Mouse (Mus musculus): Measurements from ENCODE around the gene Zfp955a.
"Not testable (repeated sequence)": the region's sequence is repeated elsewhere in the genome, so short reads cannot be mapped to it uniquely, and the experiment has no call there.

The Zfp955a gene

GRCm38 (mm10) chr17:33254530-33255318 is at the start of gene Zfp955a:
Zfp955a (minus strand) TSS chr17:33255145.
- DNase-seq (ENCODE audit: extremely low read depth, low read depth, low spot score), result not testable (repeated sequence)

GRCm38 (mm10) chr17:33289876-33290149 is 34.9 kb upstream of the Zfp955a start:
- not testable (repeated sequence) for DNase-seq (ENCODE audit: extremely low read depth, low read depth, low spot score)

- DNase-seq (ENCODE audit: extremely low read depth, low read depth, low spot score), result not testable (repeated sequence)
Measured at GRCm38 (mm10) chr17:33289039-33289875, 34.3 kb upstream of the Zfp955a start, which contains the start of gene Zfp955b. Zfp955b (plus strand) TSS chr17:33289544.

- no peak for DNase-seq (ENCODE audit: extremely low read depth, low read depth, low spot score)
Measured at GRCm38 (mm10) chr17:33268907-33269306, 14.0 kb upstream of the Zfp955a start.

- DNase-seq (ENCODE audit: extremely low read depth, low read depth, low spot score), result no peak
Measured at GRCm38 (mm10) chr17:33264376-33264775, 9.4 kb upstream of the Zfp955a start, which contains the start of gene Olfr63. Olfr63 (plus strand) TSS chr17:33264676.

GRCm38 (mm10) chr17:33255319-33255657 is 343 bp upstream of the Zfp955a start:
- DNase-seq (ENCODE audit: extremely low read depth, low read depth, low spot score), result not testable (repeated sequence)

GRCm38 (mm10) chr17:33236646-33237045 is 18.3 kb downstream of the Zfp955a start:
- DNase-seq (ENCODE audit: extremely low read depth, low read depth, low spot score), result not testable (repeated sequence)

- no peak for DNase-seq (ENCODE audit: extremely low read depth, low read depth, low spot score)
Measured at GRCm38 (mm10) chr17:33221590-33221989, 33.4 kb downstream of the Zfp955a start, which contains the start of gene Olfr1564. Olfr1564 (minus strand) TSS chr17:33221690.

- not testable (repeated sequence) for DNase-seq (ENCODE audit: extremely low read depth, low read depth, low spot score)
Measured at GRCm38 (mm10) chr17:33191002-33191401, 63.9 kb downstream of the Zfp955a start, which contains the start of gene Olfr239. Olfr239 (plus strand) TSS chr17:33191302.
